Mouse (Mus musculus) liver, adult 2 months (tissue): Measurements from ENCODE around the gene Mycbp2.

Source experiments
- CTCF ChIP-seq: fragments of 200-500 bp; IDR thresholded peaks from 2 replicates; pipeline ENCODE4 v1.5.1; 2011; ENCODE audit warnings: low read depth, low read length, control low read depth
- POLR2A ChIP-seq: fragments of 200-500 bp; IDR thresholded peaks from 2 replicates; pipeline ENCODE4 v1.6.1; 2011; ENCODE audit warnings: low read length, control low read depth; ENCODE audit not compliant: insufficient read depth; ENCODE audit errors: extremely low read depth

GRCm38 (mm10) chr14:103085840-103086533 is 260.6 kb downstream of the Mycbp2 start:
- TF ChIP-seq CTCF (no peak), POLR2A (no peak)
